Mouse (Mus musculus) lung, postnatal 0 days (tissue): Measurements from ENCODE around the gene Dgki.

ENCODE experiments used
- CTCF ChIP-seq: IDR thresholded peaks from 2 replicates; pipeline ENCODE4 v1.5.1; 2016; ENCODE audit warnings: antibody characterized with exemption, mild to moderate bottlenecking
- EP300 ChIP-seq: IDR thresholded peaks from 2 replicates; pipeline ENCODE4 v1.6.1; 2016; ENCODE audit warnings: antibody characterized with exemption, mild to moderate bottlenecking, control low read depth

DNA sequence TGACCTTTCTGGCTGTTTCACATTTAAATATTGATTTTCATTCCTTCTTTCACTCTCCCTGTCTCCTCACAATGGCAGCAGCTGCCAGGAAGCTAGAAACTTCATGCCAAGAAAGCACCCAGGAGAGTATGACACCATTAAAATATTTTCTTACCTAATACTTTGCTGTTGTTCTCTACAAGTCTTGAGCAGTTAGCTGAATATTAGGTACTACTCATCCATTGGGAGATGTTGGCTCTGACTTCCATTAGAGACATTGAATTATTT lies 480.3 kb downstream of the Dgki start:
- TF ChIP-seq CTCF (no peak), EP300 (no peak)
